Mouse (Mus musculus): Measurements from ENCODE around the gene Pcdh10.

GRCm38 (mm10) chr3:45379541-45379971, 1.4 kb downstream of the Pcdh10 start:
- TF ChIP-seq USF1 (IDR thresholded peaks at IDR 0.05; ENCODE audit: low read depth) = no peak
- TF ChIP-seq CTCF (IDR thresholded peaks at IDR 0.05; ENCODE audit: control insufficient read depth, insufficient read depth, insufficient read length) = no peak
- TF ChIP-seq MAX (IDR thresholded peaks at IDR 0.05) = no peak
- TF ChIP-seq MYOG (IDR thresholded peaks at IDR 0.05; ENCODE audit: control insufficient read depth, extremely low read depth, insufficient read length) = no peak
- no peak for TF ChIP-seq CEBPB (IDR thresholded peaks at IDR 0.05; ENCODE audit: low read depth)
